Mouse (Mus musculus): ENCODE results near the gene Exoc7.

GRCm38 (mm10) chr11:116272589-116273468 lies 34.2 kb downstream of the Exoc7 start:
- TF ChIP-seq CTCF (IDR thresholded peaks at IDR 0.05; ENCODE audit: low read depth) (no peak), EP300 (IDR thresholded peaks at IDR 0.05; ENCODE audit: low read depth) (no peak)

Data from heart, postnatal 0 days (tissue).